Mouse (Mus musculus): Measurements from ENCODE around the gene Pfkfb2. TPM values are rescaled to one million over a fixed set of nuclear protein-coding genes. Genes with fewer than 3 reads are reported as not detected.

Gene Pfkfb2
- total and polyA plus RNA-seq, 3 experiments: 13.6 to 13.9 TPM; not detected in 1

GRCm38 (mm10) chr1:130770487-130770886, 41.4 kb upstream of the Pfkfb2 start:
- TF ChIP-seq POLR2A (IDR thresholded peaks at IDR 0.05; ENCODE audit: control insufficient read depth in 1 of 2, insufficient read depth in 1 of 2, low read depth in 1 of 2, low read length in 2 of 2, poor library complexity in 1 of 2) (no peak), MEF2A (IDR thresholded peaks at IDR 0.05; ENCODE audit: extremely low read depth, insufficient replicate concordance, low read depth, low read length, poor library complexity, severe bottlenecking) (no peak), KAT2A (conservative IDR thresholded peaks at IDR 0.05; ENCODE audit: low read depth, low read length) (no peak), GABPA (IDR thresholded peaks at IDR 0.05; ENCODE audit: low read depth, low read length) (no peak), MYC (IDR thresholded peaks at IDR 0.05; ENCODE audit: low read depth, low read length) (no peak), ZMIZ1 (IDR thresholded peaks at IDR 0.05; ENCODE audit: low read depth, low read length) (no peak), E2F4 (IDR thresholded peaks at IDR 0.05; ENCODE audit: borderline replicate concordance, low read depth, low read length) (no peak), ZKSCAN1 (IDR thresholded peaks at IDR 0.05; ENCODE audit: low read depth, low read length) (no peak), MXI1 (IDR thresholded peaks at IDR 0.05; ENCODE audit: low read depth, low read length) (no peak)
- Histone ChIP-seq H3K4me3 (ENCODE audit: control insufficient read depth in 1 of 2, insufficient read depth in 1 of 2, low read depth in 2 of 2, low read length in 2 of 2) (no peak overlapping the region), H3K9ac (ENCODE audit: control insufficient read depth, low read depth, low read length, poor library complexity, severe bottlenecking) (no peak overlapping the region), H3K27ac (ENCODE audit: control insufficient read depth, low read depth, low read length) (no peak overlapping the region), H3K9me3 (replicated peaks; ENCODE audit: insufficient read depth, low read length) (no peaks in the 10 kb centered on the region), H3K79me2 (ENCODE audit: control insufficient read depth, insufficient read depth, low read length, poor library complexity) (no peaks in the 10 kb centered on the region), H3K4me1 (ENCODE audit: control insufficient read depth in 1 of 2, insufficient read depth in 2 of 2, low read length in 2 of 2) (no peaks in the 10 kb centered on the region), H3K27me3 (ENCODE audit: control insufficient read depth in 1 of 2, insufficient read depth in 2 of 2, low read length in 2 of 2) (peaks cover 3 to 6% of the 10 kb centered on the region in 2 experiments), H3K36me3 (ENCODE audit: control insufficient read depth in 1 of 2, insufficient read depth in 2 of 2, low read length in 2 of 2) (no peaks in the 10 kb centered on the region)
- no peak for DNase-seq (ENCODE audit: low read depth, low spot score)

GRCm38 (mm10) chr1:130769925-130770324, 40.9 kb upstream of the Pfkfb2 start:
- Histone ChIP-seq H3K9me3 (replicated peaks; ENCODE audit: insufficient read depth, low read length) (no peaks in the 10 kb centered on the region), H3K9ac (ENCODE audit: control insufficient read depth, low read depth, low read length, poor library complexity, severe bottlenecking) (no peak overlapping the region), H3K27ac (ENCODE audit: control insufficient read depth, low read depth, low read length) (no peak overlapping the region), H3K4me3 (ENCODE audit: control insufficient read depth in 1 of 2, insufficient read depth in 1 of 2, low read depth in 2 of 2, low read length in 2 of 2) (no peak overlapping the region), H3K4me1 (ENCODE audit: control insufficient read depth in 1 of 2, insufficient read depth in 2 of 2, low read length in 2 of 2) (no peaks in the 10 kb centered on the region), H3K79me2 (ENCODE audit: control insufficient read depth, insufficient read depth, low read length, poor library complexity) (no peaks in the 10 kb centered on the region), H3K27me3 (ENCODE audit: control insufficient read depth in 1 of 2, insufficient read depth in 2 of 2, low read length in 2 of 2) (peaks cover 3 to 6% of the 10 kb centered on the region in 2 experiments), H3K36me3 (ENCODE audit: control insufficient read depth in 1 of 2, insufficient read depth in 2 of 2, low read length in 2 of 2) (no peaks in the 10 kb centered on the region)
- no peak for TF ChIP-seq EP300 (IDR thresholded peaks at IDR 0.05; ENCODE audit: low read depth in 1 of 2, low read length in 2 of 2)
- DNase-seq (ENCODE audit: low read depth, low spot score): no peak

DNA sequence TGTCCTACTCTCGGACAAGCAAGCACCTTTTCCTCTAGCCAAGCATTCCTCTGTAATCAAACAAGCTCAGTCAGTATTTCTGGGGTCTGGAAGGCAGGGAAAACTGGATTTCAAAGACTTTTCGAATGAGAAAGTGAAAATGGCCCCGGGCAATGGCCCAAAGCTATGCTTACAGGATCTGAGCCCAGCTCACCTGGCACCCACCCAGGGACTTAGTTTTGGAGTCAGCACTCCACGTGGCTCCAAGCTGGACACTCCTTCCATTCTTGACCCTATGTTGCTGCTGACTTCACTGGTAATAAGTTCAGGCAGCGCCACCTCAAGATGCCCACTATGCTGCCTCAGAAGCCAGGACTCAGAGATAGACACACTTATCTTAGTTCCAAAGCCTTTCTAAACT, 38.0 kb upstream of the Pfkfb2 start:
- H3K4me3 ChIP-seq (ENCODE audit: control insufficient read depth in 1 of 2, insufficient read depth in 1 of 2, low read depth in 2 of 2, low read length in 2 of 2): no peak overlapping the region
- H3K27me3 ChIP-seq (ENCODE audit: control insufficient read depth in 1 of 2, insufficient read depth in 2 of 2, low read length in 2 of 2): peaks cover 3 to 6% of the 10 kb centered on the region in 2 experiments; a peak in 3 of 4 replicates
- no peaks in the 10 kb centered on the region for H3K4me1 ChIP-seq (ENCODE audit: control insufficient read depth in 1 of 2, insufficient read depth in 2 of 2, low read length in 2 of 2)
- DNase-seq (ENCODE audit: low read depth, low spot score): no peak
- H3K9ac ChIP-seq (ENCODE audit: control insufficient read depth, low read depth, low read length, poor library complexity, severe bottlenecking): no peak overlapping the region
- no peaks in the 10 kb centered on the region for H3K36me3 ChIP-seq (ENCODE audit: control insufficient read depth in 1 of 2, insufficient read depth in 2 of 2, low read length in 2 of 2)
- H3K9me3 ChIP-seq (replicated peaks; ENCODE audit: insufficient read depth, low read length): no peaks in the 10 kb centered on the region
- no peak overlapping the region for H3K27ac ChIP-seq (ENCODE audit: control insufficient read depth, low read depth, low read length)
- no peaks in the 10 kb centered on the region for H3K79me2 ChIP-seq (ENCODE audit: control insufficient read depth, insufficient read depth, low read length, poor library complexity)
- TF ChIP-seq EP300 (IDR thresholded peaks at IDR 0.05; ENCODE audit: low read depth in 1 of 2, low read length in 2 of 2) (no peak), MAFK (IDR thresholded peaks at IDR 0.05; ENCODE audit: borderline replicate concordance, low read depth, low read length) (no peak), ETS1 (IDR thresholded peaks at IDR 0.05; ENCODE audit: low read depth, low read length) (no peak), KAT2A (conservative IDR thresholded peaks at IDR 0.05; ENCODE audit: low read depth, low read length) (no peak), HCFC1 (IDR thresholded peaks at IDR 0.05; ENCODE audit: low read depth, low read length) (no peak)
